Mouse (Mus musculus) heart, embryonic 16.5 days (tissue): ENCODE measurements around the gene Ccdc3. TPM values are rescaled to one million over a fixed set of nuclear protein-coding genes. Genes with fewer than 3 reads are reported as not detected.
A peak's percentile ranks its signal among the peaks of the same experiment; 100 is the strongest.
"Not testable (repeated sequence)": the region's sequence is repeated elsewhere in the genome, so short reads cannot be mapped to it uniquely, and the experiment has no call there.

Experiments used
- ATAC-seq: fragments of 200-750 bp; cut with Nextera tagmentation; replicated peaks from 2 replicates; pipeline ENCODE4 v1.8.0; 2017; ENCODE audit warnings: moderate number of reproducible peaks; ENCODE audit not compliant: insufficient read depth, low FRiP score; ENCODE audit errors: extremely low read depth
- H3K27ac ChIP-seq: fragments of 300-500 bp; sonication (generic); 2 replicates; pipeline ENCODE4 v1.5.1; 2014; ENCODE audit warnings: mild to moderate bottlenecking, low read length, control low read depth, moderate library complexity
- H3K27me3 ChIP-seq: fragments of 300-500 bp; sonication (generic); 2 replicates; pipeline ENCODE4 v1.6.1; 2014; ENCODE audit warnings: low read length, mixed read lengths; ENCODE audit not compliant: control insufficient read depth, insufficient read depth
- H3K36me3 ChIP-seq: fragments of 300-500 bp; sonication (generic); 2 replicates; pipeline ENCODE4 v1.6.1; 2014; ENCODE audit not compliant: control insufficient read depth, insufficient read depth
- H3K4me1 ChIP-seq: fragments of 300-500 bp; sonication (generic); 2 replicates; pipeline ENCODE4 v1.6.1; 2014; ENCODE audit warnings: low read length, mixed read lengths; ENCODE audit not compliant: control insufficient read depth, insufficient read depth
- H3K4me2 ChIP-seq: fragments of 300-500 bp; sonication (generic); 2 replicates; pipeline ENCODE4 v1.6.1; 2014; ENCODE audit warnings: low read depth, mild to moderate bottlenecking, control low read depth, low read length
- H3K4me3 ChIP-seq: fragments of 300-500 bp; sonication (generic); 2 replicates; pipeline ENCODE4 v1.5.1; 2014; ENCODE audit warnings: mild to moderate bottlenecking, control low read depth, low read length
- H3K9ac ChIP-seq: fragments of 300-500 bp; sonication (generic); 2 replicates; pipeline ENCODE4 v1.6.1; 2014; ENCODE audit warnings: low read length, control low read depth
- H3K9me3 ChIP-seq: fragments of 300-500 bp; sonication (generic); replicated peaks from 2 replicates; pipeline ENCODE4 v1.6.1; 2016; ENCODE audit warnings: low read length; ENCODE audit not compliant: control insufficient read depth
- WGBS: fragments of 180-500 bp; shearing (Covaris S2); extraction: QIAGEN DNeasy Blood & Tissue Kit; methylation state at CpG from one replicate; pipeline ENCODE4 v1.1.7; 2014; 5-methylcytosine and 5-hydroxymethylcytosine counted together
- polyA plus RNA-seq: library from polyadenylated mRNA; unstranded; fragments of >200 nt; fragmentation: Nextera tagmentation; extraction: Ambion mirVana; gene quantifications from 2 replicates; pipeline ENCODE4 v1.2.1, GENCODE M21; 2015

Gene Ccdc3
- polyA plus RNA-seq = 6.5 and 8.8 TPM in 2 replicates

DNA sequence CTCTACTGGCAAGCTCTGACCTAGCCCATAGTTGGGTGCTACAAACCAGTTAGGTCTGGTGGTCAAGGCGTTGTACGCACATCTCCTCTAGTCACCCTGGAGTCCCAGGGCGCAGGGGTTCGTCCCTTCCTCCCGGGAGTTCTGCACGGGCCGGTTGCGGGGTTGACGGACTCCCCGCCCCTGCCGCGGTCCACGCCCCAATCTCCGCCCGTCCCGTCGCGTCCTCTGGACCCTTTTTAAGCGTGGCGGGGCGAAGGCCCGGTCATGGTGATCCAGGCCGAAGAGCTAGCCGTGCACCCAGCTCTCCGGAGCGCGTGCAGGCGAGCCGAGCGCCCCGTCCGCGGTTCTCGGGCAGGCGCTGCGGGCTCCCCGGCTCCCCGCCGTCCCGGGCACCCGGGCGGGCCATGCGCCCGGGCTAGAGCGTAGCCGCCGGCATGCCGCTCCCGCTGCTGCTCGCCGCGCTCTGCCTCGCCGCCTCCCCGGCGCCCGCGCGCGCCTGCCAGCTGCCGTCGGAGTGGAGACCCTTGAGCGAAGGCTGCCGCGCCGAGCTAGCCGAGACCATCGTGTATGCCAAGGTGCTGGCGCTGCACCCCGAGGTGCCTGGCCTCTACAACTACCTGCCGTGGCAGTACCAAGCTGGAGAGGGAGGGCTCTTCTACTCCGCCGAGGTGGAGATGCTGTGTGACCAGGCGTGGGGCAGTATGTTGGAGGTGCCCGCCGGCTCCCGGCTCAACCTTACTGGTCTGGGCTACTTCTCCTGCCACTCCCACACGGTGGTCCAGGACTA, at the start of gene Ccdc3:
Ccdc3 (plus strand) TSS at position 277 of the 787 bp plus-strand sequence.
- no peaks in the 10 kb centered on the region for H3K36me3 ChIP-seq
- H3K9ac ChIP-seq = peak within 1 kb of the TSS; percentile 67
- peak within 1 kb of the TSS; percentile 81 for H3K4me2 ChIP-seq
- H3K4me1 ChIP-seq = 0 out of 2 replicates have a peak, but pooled peaks cover 2% of the 10 kb centered on the region
- H3K27ac ChIP-seq = no peak within 1 kb of the TSS
- peak; percentile 61 for ATAC-seq
- WGBS = under 1% methylated on average over 76 of the region's 78 CpGs
- H3K9me3 ChIP-seq = no peaks in the 10 kb centered on the region
- H3K4me3 ChIP-seq = peak within 1 kb of the TSS; percentile 60
- peaks cover 26% of the 10 kb centered on the region for H3K27me3 ChIP-seq

GRCm38 (mm10) chr2:5090385-5090784, 47.2 kb upstream of the Ccdc3 start:
- not testable (repeated sequence) for H3K4me3 ChIP-seq, H3K9ac ChIP-seq, H3K4me2 ChIP-seq, H3K36me3 ChIP-seq, H3K9me3 ChIP-seq, H3K27ac ChIP-seq, ATAC-seq, H3K4me1 ChIP-seq, H3K27me3 ChIP-seq
- 66% methylated on average over 4 of the region's 4 CpGs for WGBS

- Histone ChIP-seq H3K27me3 (no peaks in the 10 kb centered on the region; the same call in 1 of the 2 replicates), H3K27ac (no peak overlapping the region), H3K36me3 (no peaks in the 10 kb centered on the region), H3K4me3 (no peak overlapping the region), H3K9ac (no peak overlapping the region), H3K4me1 (peaks cover 2% of the 10 kb centered on the region; the same call in 1 of the 2 replicates), H3K4me2 (no peak overlapping the region), H3K9me3 (no peaks in the 10 kb centered on the region)
- 81% methylated on average over 5 of the region's 5 CpGs for WGBS
- ATAC-seq = no peak
These were observed 42.7 kb upstream of the Ccdc3 start for GRCm38 (mm10) chr2:5094876-5095275.

- WGBS = 36% methylated on average over 1 of the region's 1 CpGs
- no peak for ATAC-seq
These were observed 42.3 kb upstream of the Ccdc3 start for GRCm38 (mm10) chr2:5095316-5095715.

GRCm38 (mm10) chr2:5097786-5098445, 39.7 kb upstream of the Ccdc3 start:
- WGBS = 13% methylated on average over 20 of the region's 20 CpGs
- H3K27ac ChIP-seq = no peak overlapping the region

More at GRCm38 (mm10) chr2:5095316-5095715, 42.3 kb upstream of the Ccdc3 start:
- Histone ChIP-seq H3K4me3 (no peak overlapping the region), H3K27ac (no peak overlapping the region), H3K36me3 (no peaks in the 10 kb centered on the region), H3K9ac (no peak overlapping the region), H3K4me1 (peaks cover 2% of the 10 kb centered on the region; the same call in 1 of the 2 replicates), H3K9me3 (no peaks in the 10 kb centered on the region), H3K27me3 (no peaks in the 10 kb centered on the region; the same call in 1 of the 2 replicates), H3K4me2 (no peak overlapping the region)

DNA sequence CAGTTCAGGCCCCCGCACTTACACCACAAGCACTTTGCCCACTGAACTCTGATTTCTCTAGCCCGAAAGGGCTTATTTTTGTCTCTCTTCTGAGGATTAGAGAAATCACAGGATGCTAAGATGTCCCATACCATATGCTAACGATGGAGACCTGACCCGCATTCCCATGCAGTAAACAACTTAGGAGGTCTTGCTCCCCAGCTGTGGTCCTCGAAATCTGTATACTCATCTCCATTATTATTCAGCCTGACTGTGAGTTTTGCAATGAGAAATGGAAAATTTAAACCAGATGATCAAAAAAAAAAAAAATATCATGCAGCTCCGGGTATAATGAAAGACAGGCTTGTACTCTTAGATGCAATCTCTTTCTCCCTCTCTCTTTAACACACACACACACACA, 38.4 kb upstream of the Ccdc3 start:
- Histone ChIP-seq H3K27me3 (no peaks in the 10 kb centered on the region; the same call in 1 of the 2 replicates), H3K4me3 (no peak overlapping the region), H3K4me1 (peaks cover 2% of the 10 kb centered on the region; the same call in 1 of the 2 replicates), H3K9ac (no peak overlapping the region), H3K27ac (no peak overlapping the region), H3K36me3 (no peaks in the 10 kb centered on the region), H3K4me2 (no peak overlapping the region), H3K9me3 (no peaks in the 10 kb centered on the region)
- WGBS = 76% methylated on average over 6 of the region's 6 CpGs
- ATAC-seq = no peak

More at GRCm38 (mm10) chr2:5097786-5098445, 39.7 kb upstream of the Ccdc3 start:
- no peaks in the 10 kb centered on the region; the same call in 1 of the 2 replicates for H3K27me3 ChIP-seq
- peak overlapping the region; percentile 45; the same call in 1 of the 2 replicates for H3K9ac ChIP-seq
- H3K4me2 ChIP-seq = peak overlapping the region; percentile 60
- peak; percentile 41; the same call in 1 of the 2 replicates for ATAC-seq
- no peaks in the 10 kb centered on the region for H3K9me3 ChIP-seq
- peak overlapping the region; percentile 33 for H3K4me3 ChIP-seq
- peaks cover 2% of the 10 kb centered on the region; the same call in 1 of the 2 replicates for H3K4me1 ChIP-seq
- no peaks in the 10 kb centered on the region for H3K36me3 ChIP-seq

GRCm38 (mm10) chr2:5101743-5102245, 35.8 kb upstream of the Ccdc3 start:
- 76% methylated on average over 10 of the region's 10 CpGs for WGBS
- Histone ChIP-seq H3K27me3 (no peaks in the 10 kb centered on the region; the same call in 1 of the 2 replicates), H3K36me3 (no peaks in the 10 kb centered on the region), H3K4me1 (peaks cover 2% of the 10 kb centered on the region; the same call in 1 of the 2 replicates), H3K4me2 (no peak overlapping the region), H3K9ac (no peak overlapping the region), H3K4me3 (no peak overlapping the region), H3K9me3 (peaks cover 7% of the 10 kb centered on the region), H3K27ac (no peak overlapping the region)
- no peak for ATAC-seq

GRCm38 (mm10) chr2:5102891-5103290, 34.7 kb upstream of the Ccdc3 start:
- no peak overlapping the region for H3K9ac ChIP-seq
- H3K4me3 ChIP-seq = no peak overlapping the region
- no peak overlapping the region for H3K27ac ChIP-seq
- H3K4me1 ChIP-seq = no peaks in the 10 kb centered on the region
- H3K4me2 ChIP-seq = no peak overlapping the region
- no peaks in the 10 kb centered on the region for H3K36me3 ChIP-seq
- peaks cover 9% of the 10 kb centered on the region for H3K9me3 ChIP-seq
- ATAC-seq = no peak
- WGBS = 53% methylated on average over 1 of the region's 1 CpGs
- H3K27me3 ChIP-seq = no peaks in the 10 kb centered on the region
